Mouse (Mus musculus) midbrain, embryonic 14.5 days (tissue): ENCODE measurements around the gene Nppa. TPM values are rescaled to one million over a fixed set of nuclear protein-coding genes. Genes with fewer than 3 reads are reported as not detected.

Experiments used
- ATAC-seq: fragments of 200-750 bp; cut with Nextera tagmentation; 2 replicates; pipeline ENCODE4 v1.8.0; 2017; ENCODE audit warnings: moderate number of reproducible peaks, moderate library complexity; ENCODE audit not compliant: low FRiP score, low TSS enrichment
- DNase-seq: peaks from one replicate; pipeline ENCODE4 v3.0.0-alpha.2; 2015
- H3K27ac ChIP-seq: fragments of 300-500 bp; sonication (generic); replicated peaks from 2 replicates; pipeline ENCODE4 v1.5.1; 2014; ENCODE audit warnings: mild to moderate bottlenecking, low read depth, low read length, moderate library complexity
- H3K27me3 ChIP-seq: fragments of 300-500 bp; sonication (generic); 2 replicates; pipeline ENCODE4 v1.6.1; 2014; ENCODE audit warnings: low read length, control low read depth, mixed read lengths; ENCODE audit not compliant: control insufficient read depth, insufficient read depth
- H3K36me3 ChIP-seq: fragments of 300-500 bp; sonication (generic); 2 replicates; pipeline ENCODE4 v1.6.1; 2014; ENCODE audit warnings: low read length, control low read depth; ENCODE audit not compliant: control insufficient read depth, insufficient read depth
- H3K4me1 ChIP-seq: fragments of 300-500 bp; sonication (generic); 2 replicates; pipeline ENCODE4 v1.6.1; 2014; ENCODE audit warnings: mild to moderate bottlenecking, antibody characterized with exemption, low read length, control low read depth; ENCODE audit not compliant: control insufficient read depth, insufficient read depth
- H3K4me2 ChIP-seq: fragments of 300-500 bp; sonication (generic); 2 replicates; pipeline ENCODE4 v1.6.1; 2014; ENCODE audit warnings: mild to moderate bottlenecking, low read length, moderate library complexity
- H3K4me3 ChIP-seq: fragments of 300-500 bp; sonication (generic); replicated peaks from 2 replicates; pipeline ENCODE4 v1.5.1; 2014; ENCODE audit warnings: low read depth, low read length
- H3K9ac ChIP-seq: fragments of 300-500 bp; sonication (generic); replicated peaks from 2 replicates; pipeline ENCODE4 v1.6.1; 2014; ENCODE audit warnings: mild to moderate bottlenecking, low read length, moderate library complexity
- H3K9me3 ChIP-seq: fragments of 300-500 bp; sonication (generic); 2 replicates; pipeline ENCODE4 v1.6.1; 2016; ENCODE audit warnings: low read length, control low read depth, mixed read lengths; ENCODE audit not compliant: control insufficient read depth
- WGBS: fragments of 180-500 bp; shearing (Covaris S2); extraction: QIAGEN DNeasy Blood & Tissue Kit; methylation state at CpG from one replicate; pipeline ENCODE4 v1.1.7; 2014; 5-methylcytosine and 5-hydroxymethylcytosine counted together
- polyA plus RNA-seq: library from polyadenylated mRNA; unstranded; fragments of >200 nt; fragmentation: Nextera tagmentation; extraction: Ambion mirVana; gene quantifications from 2 replicates; pipeline ENCODE4 v1.2.1, GENCODE M21; 2014

Gene Nppa
- polyA plus RNA-seq, 1 experiment from 2014 or later: 2.9 TPM

DNA sequence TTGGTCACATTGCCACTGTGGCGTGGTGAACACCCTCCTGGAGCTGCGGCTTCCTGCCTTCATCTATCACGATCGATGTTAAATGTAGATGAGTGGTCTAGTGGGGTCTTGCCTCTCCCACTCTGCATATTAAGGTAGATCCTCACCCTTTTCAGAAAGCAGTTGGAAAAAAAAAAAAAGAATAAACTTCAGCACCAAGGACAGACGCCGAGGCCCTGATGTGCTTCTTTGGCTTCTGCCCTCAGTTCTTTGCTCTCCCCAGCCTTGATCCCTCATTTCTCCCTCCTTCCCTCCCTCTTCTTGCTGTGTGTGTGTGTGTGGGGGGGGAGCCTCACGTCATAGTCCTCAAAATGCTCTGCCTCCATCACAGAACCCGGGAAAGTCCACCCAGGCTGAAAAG lies 1.3 kb downstream of the Nppa start:
- H3K9me3 ChIP-seq: no peaks in the 10 kb centered on the region
- H3K36me3 ChIP-seq: peaks cover 42% of the 10 kb centered on the region
- no peak overlapping the region for H3K4me2 ChIP-seq
- no peak overlapping the region for H3K4me3 ChIP-seq
- H3K4me1 ChIP-seq: peaks cover 25% of the 10 kb centered on the region
- no peak for DNase-seq
- H3K27ac ChIP-seq: peak overlapping the region; percentile 71
- H3K9ac ChIP-seq: no peak overlapping the region
- ATAC-seq: no peak
- 40% methylated on average over 8 of the region's 8 CpGs for WGBS
- no peaks in the 10 kb centered on the region for H3K27me3 ChIP-seq

DNA sequence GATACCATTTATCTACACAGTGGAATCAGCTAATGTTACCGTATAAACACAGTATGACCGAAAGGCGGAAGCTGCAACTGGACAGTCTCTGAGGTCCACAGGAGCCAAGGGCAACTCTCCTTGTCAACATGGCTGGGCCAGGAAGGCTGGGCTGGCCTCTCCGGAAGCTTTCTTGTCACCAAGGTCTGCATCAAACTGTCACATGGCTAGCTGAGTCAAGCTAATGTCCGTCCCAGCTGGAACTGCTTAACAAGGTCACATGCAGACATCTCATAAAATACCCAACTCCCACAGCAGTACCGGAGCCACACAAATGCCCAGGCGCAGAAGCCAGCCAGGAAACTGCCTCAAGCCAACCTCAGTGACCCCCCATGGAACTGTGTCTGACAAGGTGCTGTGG lies 3.8 kb downstream of the Nppa start:
- no peak overlapping the region for H3K9ac ChIP-seq
- H3K27ac ChIP-seq: no peak overlapping the region
- DNase-seq (no peak), ATAC-seq (no peak)
- 96% methylated on average over 7 of the region's 7 CpGs for WGBS
- no peak overlapping the region for H3K4me2 ChIP-seq
- no peak overlapping the region for H3K4me3 ChIP-seq
- H3K36me3 ChIP-seq: peaks cover 66% of the 10 kb centered on the region
- no peaks in the 10 kb centered on the region for H3K9me3 ChIP-seq
- H3K27me3 ChIP-seq: no peaks in the 10 kb centered on the region
- H3K4me1 ChIP-seq: peaks cover 25% of the 10 kb centered on the region

DNA sequence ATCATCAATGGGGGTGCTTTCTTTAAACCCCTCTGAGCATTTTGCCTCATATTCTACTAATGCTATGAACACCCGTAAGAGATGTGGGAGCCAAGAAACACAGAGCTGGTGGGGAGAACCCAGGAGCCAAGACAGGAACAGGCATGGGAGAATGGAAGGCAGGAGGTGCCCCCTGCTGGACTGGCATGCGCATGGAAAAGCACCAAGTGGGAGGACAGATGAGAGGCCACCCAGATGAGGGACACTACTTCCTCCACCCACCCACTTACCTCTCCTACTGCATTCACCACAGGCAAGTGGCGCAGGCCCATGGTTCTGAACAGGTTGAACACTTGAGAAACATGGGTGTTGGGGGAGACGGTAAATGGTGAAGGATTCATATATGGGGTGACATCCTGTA lies 7.9 kb downstream of the Nppa start:
- ATAC-seq (no peak), DNase-seq (peak; percentile 65)
- Histone ChIP-seq H3K4me1 (no peaks in the 10 kb centered on the region), H3K36me3 (peaks cover 100% of the 10 kb centered on the region), H3K9ac (no peak overlapping the region), H3K4me2 (no peak overlapping the region), H3K4me3 (no peak overlapping the region), H3K27ac (no peak overlapping the region), H3K9me3 (no peaks in the 10 kb centered on the region), H3K27me3 (no peaks in the 10 kb centered on the region)
- WGBS: 81% methylated on average over 4 of the region's 4 CpGs

DNA sequence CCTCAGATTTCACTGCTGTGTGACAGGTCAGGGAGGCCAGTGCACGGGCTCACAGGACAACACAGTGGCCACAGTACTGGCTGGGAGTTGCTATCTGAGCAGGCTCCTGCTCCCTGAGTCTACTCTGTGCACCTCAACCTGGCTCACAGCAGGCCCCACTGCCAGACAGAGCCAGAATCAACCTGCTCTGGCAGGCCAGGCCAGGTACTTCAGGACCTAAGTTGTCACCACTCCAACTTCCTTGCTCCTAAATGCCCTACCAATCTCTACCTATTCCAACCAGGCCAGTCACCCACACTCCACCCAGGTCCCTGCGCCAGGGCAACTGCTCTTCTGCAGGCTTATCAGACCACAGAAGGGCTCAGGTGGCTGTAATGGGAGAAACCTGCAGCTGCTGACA lies 9.1 kb downstream of the Nppa start:
- WGBS: 86% methylated on average over 2 of the region's 2 CpGs
- H3K27me3 ChIP-seq: no peaks in the 10 kb centered on the region
- H3K27ac ChIP-seq: no peak overlapping the region
- no peaks in the 10 kb centered on the region for H3K4me1 ChIP-seq
- no peak for DNase-seq
- H3K36me3 ChIP-seq: peaks cover 100% of the 10 kb centered on the region
- no peak for ATAC-seq
- H3K4me3 ChIP-seq: no peak overlapping the region
- H3K9me3 ChIP-seq: no peaks in the 10 kb centered on the region
- H3K9ac ChIP-seq: no peak overlapping the region
- no peak overlapping the region for H3K4me2 ChIP-seq

DNA sequence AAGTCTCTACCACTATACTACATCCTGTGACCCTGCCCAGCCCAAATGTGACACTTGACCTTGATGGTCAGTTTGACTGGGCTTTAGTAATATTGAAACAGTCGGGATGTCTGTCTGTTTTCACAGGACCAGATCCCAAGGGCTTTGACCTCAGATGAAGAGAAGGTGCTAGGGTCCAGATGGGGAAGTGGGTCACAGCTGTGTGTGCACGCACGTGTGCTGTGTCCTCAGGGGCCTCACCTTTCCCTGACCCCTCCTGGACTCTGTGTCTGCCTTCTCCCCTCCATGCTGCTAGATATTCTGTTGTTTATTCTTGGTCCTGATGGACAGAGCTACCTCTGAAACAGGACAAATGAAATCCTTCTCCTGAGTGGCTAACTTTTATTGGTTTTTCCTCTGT lies 10.8 kb downstream of the Nppa start:
- Histone ChIP-seq H3K4me2 (no peak overlapping the region), H3K27ac (no peak overlapping the region), H3K9ac (no peak overlapping the region), H3K4me3 (no peak overlapping the region), H3K4me1 (no peaks in the 10 kb centered on the region), H3K9me3 (no peaks in the 10 kb centered on the region), H3K36me3 (peaks cover 100% of the 10 kb centered on the region), H3K27me3 (no peaks in the 10 kb centered on the region)
- ATAC-seq (no peak), DNase-seq (no peak)
- 82% methylated on average over 3 of the region's 3 CpGs for WGBS

DNA sequence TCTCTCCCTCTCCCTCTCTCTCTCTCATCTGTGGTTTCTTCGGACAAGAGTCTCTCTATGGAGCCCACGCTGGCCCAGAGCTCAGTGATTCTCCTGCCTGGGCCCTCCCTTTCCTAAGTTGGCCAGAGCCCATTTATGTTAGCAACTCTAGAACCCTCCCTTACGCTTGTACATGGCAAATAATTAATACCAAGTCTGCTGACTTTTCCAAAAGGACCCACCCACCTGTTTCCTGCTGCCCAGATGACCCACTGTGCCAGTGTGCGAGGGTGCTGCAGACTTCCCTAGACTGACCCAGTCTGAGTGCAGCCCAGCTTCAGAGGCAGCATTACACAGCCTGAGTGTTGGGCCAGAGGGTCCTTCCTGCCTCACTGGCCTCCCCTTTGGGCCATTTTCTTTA lies 11.7 kb downstream of the Nppa start:
- H3K9me3 ChIP-seq: no peaks in the 10 kb centered on the region
- H3K4me3 ChIP-seq: no peak overlapping the region
- WGBS: 97% methylated on average over 4 of the region's 4 CpGs
- H3K4me1 ChIP-seq: no peaks in the 10 kb centered on the region
- DNase-seq: no peak
- H3K4me2 ChIP-seq: no peak overlapping the region
- no peaks in the 10 kb centered on the region for H3K27me3 ChIP-seq
- peaks cover 100% of the 10 kb centered on the region for H3K36me3 ChIP-seq
- no peak for ATAC-seq
- no peak overlapping the region for H3K27ac ChIP-seq
- H3K9ac ChIP-seq: no peak overlapping the region

DNA sequence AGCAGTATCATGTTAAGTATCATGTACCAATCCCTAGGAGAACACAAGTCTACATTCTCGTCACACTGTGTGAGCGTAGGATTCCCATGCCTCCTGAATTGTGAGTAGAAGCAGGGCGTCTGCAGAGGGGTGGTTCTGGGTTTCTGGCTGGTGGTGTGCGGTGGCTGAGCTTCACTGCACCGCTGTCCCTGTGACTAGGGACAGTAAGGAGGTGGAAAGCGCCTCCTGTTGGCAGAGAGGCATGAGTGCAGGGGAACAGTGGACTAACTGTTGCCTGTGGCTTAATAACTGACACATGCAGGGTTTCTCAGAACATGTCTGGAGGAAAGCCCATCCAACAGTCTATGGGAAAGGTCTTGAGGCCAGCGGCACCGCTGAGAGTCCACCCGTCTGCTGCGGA lies 14.9 kb downstream of the Nppa start:
- no peak for DNase-seq
- ATAC-seq: no peak
- Histone ChIP-seq H3K4me1 (no peaks in the 10 kb centered on the region), H3K9me3 (no peaks in the 10 kb centered on the region), H3K27me3 (no peaks in the 10 kb centered on the region), H3K4me3 (no peak overlapping the region), H3K9ac (no peak overlapping the region), H3K4me2 (no peak overlapping the region), H3K36me3 (peaks cover 98% of the 10 kb centered on the region), H3K27ac (no peak overlapping the region)
- 85% methylated on average over 10 of the region's 10 CpGs for WGBS

DNA sequence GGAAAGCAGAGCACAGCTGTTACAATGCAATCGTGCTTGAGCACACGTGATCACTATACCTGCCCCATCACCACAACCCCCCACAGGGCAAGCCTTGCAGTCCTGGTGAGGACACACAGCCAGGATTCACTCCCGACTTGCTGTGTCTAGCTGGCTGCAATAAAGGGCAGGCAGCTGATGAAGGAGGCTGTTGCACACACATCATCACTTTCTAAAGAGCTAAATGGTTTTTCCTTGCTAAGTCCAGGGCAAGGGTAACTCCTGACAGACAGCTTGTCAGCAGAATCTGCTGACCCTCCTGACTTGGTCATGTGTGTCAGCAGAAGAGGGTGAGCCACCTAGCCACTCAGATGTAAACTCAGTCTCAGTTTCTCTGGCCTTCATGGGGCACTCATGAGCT lies 16.5 kb downstream of the Nppa start:
- H3K27me3 ChIP-seq: no peaks in the 10 kb centered on the region
- H3K9me3 ChIP-seq: no peaks in the 10 kb centered on the region
- no peak overlapping the region for H3K9ac ChIP-seq
- 81% methylated on average over 3 of the region's 3 CpGs for WGBS
- no peak overlapping the region for H3K4me2 ChIP-seq
- H3K27ac ChIP-seq: no peak overlapping the region
- no peaks in the 10 kb centered on the region for H3K4me1 ChIP-seq
- no peak for DNase-seq
- peaks cover 98% of the 10 kb centered on the region for H3K36me3 ChIP-seq
- no peak for ATAC-seq
- H3K4me3 ChIP-seq: no peak overlapping the region

DNA sequence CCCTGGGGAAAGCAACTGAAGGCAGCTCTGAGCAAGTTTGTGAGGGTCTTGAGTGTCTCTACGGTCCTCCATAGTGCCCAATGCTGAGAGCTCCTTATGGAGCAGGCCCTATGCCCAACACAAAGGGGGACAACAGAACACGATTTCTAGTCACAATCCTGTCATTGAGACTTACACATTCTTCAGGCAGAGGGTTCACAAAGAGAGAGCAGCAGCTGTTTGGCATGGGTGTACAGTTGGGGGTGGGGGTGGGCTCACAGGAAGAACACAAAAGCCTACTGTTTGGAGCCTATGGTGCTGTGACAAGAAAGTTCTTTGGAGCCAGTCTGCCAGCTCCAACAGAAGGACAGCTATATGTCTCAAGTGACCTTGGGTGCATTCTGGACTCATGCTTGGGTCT lies 17.9 kb downstream of the Nppa start:
- DNase-seq (peak; percentile 41), ATAC-seq (peak; percentile 46)
- Histone ChIP-seq H3K27ac (peak overlapping the region; percentile 70), H3K4me2 (no peak overlapping the region), H3K27me3 (no peaks in the 10 kb centered on the region), H3K9ac (no peak overlapping the region), H3K4me1 (no peaks in the 10 kb centered on the region), H3K36me3 (peaks cover 98% of the 10 kb centered on the region), H3K4me3 (no peak overlapping the region), H3K9me3 (no peaks in the 10 kb centered on the region)
- WGBS: 46% methylated on average over 2 of the region's 2 CpGs
